Mouse (Mus musculus) embryo, embryonic 10.5 days (tissue): ENCODE measurements around the gene Zbbx.
A peak's percentile ranks its signal among the peaks of the same experiment; 100 is the strongest.

Source experiments
- DNase-seq: peaks from one replicate; pipeline ENCODE4 v3.0.0-alpha.2; 2015; ENCODE audit warnings: low spot score

Zbbx gene

GRCm38 (mm10) chr3:75164838-75165496, at the start of gene Zbbx:
TSS of gene Zbbx (minus strand) at chr3:75165034.
- DNase-seq = peak; percentile 88

- peak; percentile 74 for DNase-seq
Measured at GRCm38 (mm10) chr3:75202808-75203503, 38.1 kb upstream of the Zbbx start.

GRCm38 (mm10) chr3:75182606-75183005, 17.8 kb upstream of the Zbbx start:
- DNase-seq = peak; percentile 6

GRCm38 (mm10) chr3:75141876-75142275, 23.0 kb downstream of the Zbbx start:
- DNase-seq = no peak

GRCm38 (mm10) chr3:75104867-75105266, 60.0 kb downstream of the Zbbx start:
- DNase-seq = no peak

- no peak for DNase-seq
Measured at GRCm38 (mm10) chr3:75085762-75086161, 79.1 kb downstream of the Zbbx start.

- no peak for DNase-seq
Measured at GRCm38 (mm10) chr3:75078906-75079305, 85.9 kb downstream of the Zbbx start.

DNA sequence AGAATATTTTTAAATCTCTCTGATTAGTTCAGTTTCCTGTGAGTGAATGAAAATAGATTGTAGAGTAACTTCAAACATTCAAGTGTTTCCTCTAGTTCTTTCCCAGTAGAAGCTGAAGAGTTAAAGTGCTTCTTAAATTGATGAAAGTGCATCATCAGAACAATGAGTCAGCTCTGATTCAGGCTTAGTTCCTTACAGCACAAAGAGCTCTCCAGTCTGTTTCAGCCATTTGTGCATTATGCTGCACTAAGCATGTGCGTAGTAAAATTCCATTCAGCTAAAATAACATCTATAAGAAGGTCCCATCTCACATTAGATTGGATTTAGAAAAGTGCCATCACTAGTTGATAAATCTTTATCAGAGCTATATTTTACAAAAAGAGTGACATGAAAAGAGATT, 155.1 kb downstream of the Zbbx start:
- no peak for DNase-seq
